Mouse (Mus musculus) liver, adult 2 months (tissue): ENCODE measurements around the gene Gng7.

Experiments
- CTCF ChIP-seq: fragments of 200-500 bp; IDR thresholded peaks from 2 replicates; pipeline ENCODE4 v1.5.1; 2011; ENCODE audit warnings: low read depth, low read length, control low read depth
- POLR2A ChIP-seq: fragments of 200-500 bp; IDR thresholded peaks from 2 replicates; pipeline ENCODE4 v1.6.1; 2011; ENCODE audit warnings: low read length, control low read depth; ENCODE audit not compliant: insufficient read depth; ENCODE audit errors: extremely low read depth

DNA sequence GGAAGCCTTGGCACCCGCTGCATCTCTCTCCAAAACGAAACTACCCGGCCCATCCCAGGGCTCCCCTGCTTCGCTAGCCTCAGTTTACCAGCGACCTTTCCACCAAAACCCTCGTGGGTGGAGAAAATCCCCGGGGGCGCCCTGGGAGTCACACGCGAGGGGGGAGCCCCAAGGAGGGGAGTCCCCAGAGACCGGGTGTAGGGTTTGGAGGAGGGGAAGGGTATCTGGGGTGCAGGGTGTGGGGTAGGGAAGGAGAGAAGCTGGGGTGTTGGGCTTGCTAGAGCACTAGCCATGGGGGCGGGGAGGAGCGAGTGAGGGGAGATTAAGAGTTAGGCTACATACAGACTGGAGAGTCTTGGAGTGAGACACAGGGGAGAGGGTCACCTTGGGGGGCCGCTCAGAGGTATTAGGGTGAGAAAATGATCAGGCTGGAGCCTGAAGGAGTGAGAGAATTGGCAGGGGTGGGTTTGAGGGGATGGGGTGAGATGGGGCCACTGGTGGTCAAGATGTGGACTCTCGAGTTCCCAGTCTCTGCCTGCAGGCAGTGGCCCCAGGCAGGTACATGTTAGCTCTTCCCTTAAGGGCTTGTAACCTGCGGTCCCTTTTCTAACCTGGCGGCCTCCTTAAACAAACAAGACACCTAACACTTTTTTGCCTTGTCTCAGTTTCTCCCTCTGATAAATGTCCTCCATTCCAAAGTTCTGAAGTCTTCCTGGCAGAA lies 81.9 kb downstream of the Gng7 start:
- TF ChIP-seq POLR2A (no peak), CTCF (no peak)
